Mouse (Mus musculus) limb, embryonic 13.5 days (tissue): Measurements from ENCODE around the gene Inpp5d. TPM values are rescaled to one million over a fixed set of nuclear protein-coding genes. Genes with fewer than 3 reads are reported as not detected.

Experiments
- ATAC-seq: fragments of 200-750 bp; cut with Nextera tagmentation; 2 replicates; pipeline ENCODE4 v1.8.0; 2017; ENCODE audit warnings: low read depth, moderate number of reproducible peaks, moderate TSS enrichment; ENCODE audit not compliant: low FRiP score
- H3K27ac ChIP-seq: fragments of 300-500 bp; sonication (generic); 2 replicates; pipeline ENCODE4 v1.5.1; 2015; ENCODE audit warnings: inconsistent platforms, mild to moderate bottlenecking, moderate library complexity
- H3K27me3 ChIP-seq: fragments of 300-500 bp; sonication (generic); 2 replicates; pipeline ENCODE4 v1.6.1; 2015; ENCODE audit warnings: mild to moderate bottlenecking, inconsistent platforms
- H3K36me3 ChIP-seq: fragments of 300-500 bp; sonication (generic); 2 replicates; pipeline ENCODE4 v1.6.1; 2015; ENCODE audit warnings: inconsistent platforms, mild to moderate bottlenecking, moderate library complexity
- H3K4me1 ChIP-seq: fragments of 300-500 bp; sonication (generic); 2 replicates; pipeline ENCODE4 v1.6.1; 2015; ENCODE audit warnings: inconsistent platforms
- H3K4me2 ChIP-seq: fragments of 300-500 bp; sonication (generic); replicated peaks from 2 replicates; pipeline ENCODE4 v1.6.1; 2015; ENCODE audit warnings: inconsistent platforms, mild to moderate bottlenecking, moderate library complexity
- H3K4me3 ChIP-seq: fragments of 300-500 bp; sonication (generic); 2 replicates; pipeline ENCODE4 v1.5.1; 2015; ENCODE audit warnings: moderate library complexity, mild to moderate bottlenecking, inconsistent platforms
- H3K9ac ChIP-seq: fragments of 300-500 bp; sonication (generic); 2 replicates; pipeline ENCODE4 v1.6.1; 2015; ENCODE audit warnings: mild to moderate bottlenecking, inconsistent platforms
- H3K9me3 ChIP-seq: fragments of 300-500 bp; sonication (generic); 2 replicates; pipeline ENCODE4 v1.6.1; 2016; ENCODE audit warnings: inconsistent platforms
- WGBS: fragments of 180-500 bp; shearing (Covaris S2); methylation state at CpG from one replicate; pipeline ENCODE4 v1.1.7; 2015; 5-methylcytosine and 5-hydroxymethylcytosine counted together
- polyA plus RNA-seq: library from polyadenylated mRNA; unstranded; fragments of >200 nt; fragmentation: Nextera tagmentation; extraction: Ambion mirVana; gene quantifications from 2 replicates; pipeline ENCODE4 v1.2.1, GENCODE M21; 2015

Inpp5d gene
- polyA plus RNA-seq, 1 experiment from 2014 or later: 4.7 TPM

DNA sequence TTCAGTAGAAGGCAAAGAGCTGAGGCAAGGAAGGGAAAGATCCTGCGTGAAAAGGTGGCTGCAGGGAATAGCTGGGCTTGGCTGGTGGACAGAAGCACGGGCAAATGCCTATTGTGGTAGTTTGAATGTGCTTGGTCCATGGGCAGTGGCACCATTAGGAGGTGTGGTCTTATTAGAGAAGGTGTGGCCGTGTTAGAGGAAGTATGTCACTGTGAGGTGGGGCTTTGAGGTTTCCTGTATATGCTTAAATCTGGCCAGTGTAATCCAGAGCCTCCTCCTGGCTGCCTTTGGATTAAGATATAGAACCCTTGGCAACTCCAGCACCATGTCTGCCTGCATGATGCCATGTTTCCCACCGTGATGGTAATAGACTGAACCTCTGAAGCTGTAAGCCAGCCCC is 103.2 kb downstream of the Inpp5d start:
- no peak for ATAC-seq
- no peak overlapping the region for H3K9ac ChIP-seq

DNA sequence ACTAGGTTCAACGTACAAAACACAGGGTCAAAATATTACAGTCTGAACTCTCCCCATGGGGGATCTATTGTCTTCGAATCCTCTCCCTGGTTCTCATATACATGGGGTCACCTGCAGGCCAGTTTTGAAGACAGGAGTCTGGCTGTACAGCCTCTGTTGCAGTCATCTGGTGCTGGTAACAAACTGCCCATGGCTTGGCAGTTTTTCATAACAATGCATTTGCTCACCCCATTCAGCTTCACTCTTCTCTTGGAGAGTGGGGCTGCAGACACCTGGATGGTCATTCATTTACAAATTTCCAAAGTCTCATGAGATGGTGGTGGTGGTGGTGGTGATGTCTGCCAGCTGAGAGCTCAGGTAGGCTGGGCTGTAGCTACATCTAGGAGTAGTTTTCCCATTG is 109.0 kb downstream of the Inpp5d start:
- WGBS: 80% methylated on average over 2 of the region's 2 CpGs
- ATAC-seq: no peak
- Histone ChIP-seq H3K4me3 (no peak overlapping the region), H3K36me3 (no peaks in the 10 kb centered on the region), H3K4me1 (no peaks in the 10 kb centered on the region), H3K27me3 (no peaks in the 10 kb centered on the region), H3K9ac (no peak overlapping the region), H3K4me2 (no peak overlapping the region), H3K27ac (no peak overlapping the region), H3K9me3 (no peaks in the 10 kb centered on the region)

More for the DNA sequence above, 103.2 kb downstream of the Inpp5d start:
- 71% methylated on average over 4 of the region's 4 CpGs for WGBS
- Histone ChIP-seq H3K9me3 (no peaks in the 10 kb centered on the region), H3K27ac (no peak overlapping the region), H3K4me1 (no peaks in the 10 kb centered on the region), H3K27me3 (peaks cover 2% of the 10 kb centered on the region; the same call in 1 of the 2 replicates), H3K36me3 (no peaks in the 10 kb centered on the region), H3K4me3 (no peak overlapping the region), H3K4me2 (no peak overlapping the region)

DNA sequence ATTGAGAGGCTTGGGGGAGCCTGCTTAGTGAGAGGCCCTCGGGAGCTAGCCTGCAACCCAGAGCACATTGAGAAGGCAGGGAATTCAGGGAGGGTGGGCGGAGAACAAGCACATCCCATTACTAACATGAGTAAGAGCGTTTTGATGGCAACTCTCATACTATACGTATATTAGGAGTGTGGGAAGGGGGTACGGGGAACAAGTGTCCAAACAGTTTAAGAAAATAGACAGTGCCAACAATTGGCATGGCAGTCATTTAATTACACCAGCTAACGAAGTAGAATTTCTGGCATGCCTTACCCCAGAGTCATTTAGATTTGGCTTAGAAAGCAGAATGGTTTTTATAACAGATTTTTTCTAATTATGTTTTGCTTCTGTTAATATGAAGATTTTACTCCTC is 109.7 kb downstream of the Inpp5d start:
- H3K27me3 ChIP-seq: no peaks in the 10 kb centered on the region
- H3K27ac ChIP-seq: no peak overlapping the region
- H3K36me3 ChIP-seq: no peaks in the 10 kb centered on the region
- no peaks in the 10 kb centered on the region for H3K4me1 ChIP-seq
- no peaks in the 10 kb centered on the region for H3K9me3 ChIP-seq
- no peak overlapping the region for H3K9ac ChIP-seq
- WGBS: 81% methylated on average over 6 of the region's 6 CpGs
- no peak overlapping the region for H3K4me3 ChIP-seq
- ATAC-seq: no peak
- H3K4me2 ChIP-seq: no peak overlapping the region

DNA sequence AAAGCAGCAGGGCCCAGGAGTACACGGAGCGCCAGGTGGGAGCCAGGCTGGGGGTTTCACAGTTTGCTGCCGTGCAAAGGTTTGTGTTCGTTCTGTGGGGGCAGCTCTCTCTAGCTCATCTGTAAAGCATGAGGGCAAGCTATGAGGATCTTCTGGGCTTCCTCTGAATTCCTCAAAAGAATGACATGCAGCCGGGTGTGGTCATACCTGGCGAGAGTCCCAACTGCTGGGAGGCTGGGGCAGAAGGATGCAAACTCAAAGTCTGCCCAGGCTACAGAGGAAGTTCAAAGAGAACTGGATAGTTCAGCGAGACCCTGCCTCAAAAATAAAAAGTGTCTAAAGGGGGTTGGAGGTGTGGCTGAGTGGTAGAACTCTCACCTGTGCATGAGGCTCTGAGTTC is 110.2 kb downstream of the Inpp5d start:
- ATAC-seq: no peak
- WGBS: 83% methylated on average over 7 of the region's 7 CpGs

DNA sequence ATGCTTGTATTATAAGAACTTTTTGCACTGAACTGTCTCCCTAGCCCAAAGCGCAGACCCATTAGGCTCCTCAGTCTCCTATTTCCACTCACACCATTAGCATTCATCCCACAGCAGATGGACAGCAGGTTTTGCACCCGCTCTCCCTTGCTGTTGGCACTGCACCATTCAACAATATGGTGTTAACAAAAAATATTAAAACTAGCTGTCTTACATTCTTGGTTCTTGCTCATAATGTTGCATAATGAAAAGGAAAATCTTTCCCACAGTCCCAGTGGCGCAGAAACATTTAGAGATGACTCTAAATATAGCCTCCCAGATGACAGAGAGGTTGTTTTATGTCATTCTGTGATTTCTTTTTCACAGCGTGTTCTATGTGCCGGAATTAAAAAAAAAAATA is 113.1 kb downstream of the Inpp5d start:
- no peaks in the 10 kb centered on the region for H3K9me3 ChIP-seq
- no peak overlapping the region for H3K4me2 ChIP-seq
- H3K9ac ChIP-seq: no peak overlapping the region
- no peak overlapping the region for H3K4me3 ChIP-seq
- no peak for ATAC-seq
- H3K27ac ChIP-seq: no peak overlapping the region
- H3K36me3 ChIP-seq: no peaks in the 10 kb centered on the region
- H3K27me3 ChIP-seq: no peaks in the 10 kb centered on the region
- WGBS: 89% methylated on average over 5 of the region's 5 CpGs
- H3K4me1 ChIP-seq: no peaks in the 10 kb centered on the region

More for the DNA sequence above, 110.2 kb downstream of the Inpp5d start:
- Histone ChIP-seq H3K9ac (no peak overlapping the region), H3K4me3 (no peak overlapping the region), H3K9me3 (no peaks in the 10 kb centered on the region), H3K27ac (no peak overlapping the region), H3K4me1 (no peaks in the 10 kb centered on the region), H3K36me3 (no peaks in the 10 kb centered on the region), H3K27me3 (no peaks in the 10 kb centered on the region), H3K4me2 (no peak overlapping the region)

DNA sequence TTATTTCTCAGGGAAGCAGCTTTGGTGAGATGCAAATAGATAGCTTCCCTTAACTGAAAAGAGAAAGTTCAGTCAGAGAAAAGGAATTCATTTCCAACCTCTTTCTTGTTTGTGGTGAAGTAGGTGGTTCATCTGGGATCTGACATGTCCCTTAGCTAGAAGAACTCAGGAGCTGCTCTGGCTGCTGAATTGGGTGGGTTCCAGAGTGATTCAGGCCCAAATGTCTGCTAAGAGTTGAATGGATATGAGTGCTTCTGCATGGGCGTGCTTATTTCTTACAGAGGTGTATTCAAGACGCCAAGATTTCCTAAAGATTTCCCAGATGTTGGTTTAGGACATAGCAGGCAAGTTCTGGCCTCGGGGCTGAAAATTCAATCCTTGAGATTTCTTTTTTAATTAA is 114.0 kb downstream of the Inpp5d start:
- H3K27ac ChIP-seq: no peak overlapping the region
- H3K4me1 ChIP-seq: no peaks in the 10 kb centered on the region
- no peaks in the 10 kb centered on the region for H3K27me3 ChIP-seq
- no peaks in the 10 kb centered on the region for H3K36me3 ChIP-seq
- no peak overlapping the region for H3K4me3 ChIP-seq
- H3K9ac ChIP-seq: no peak overlapping the region
- WGBS: 82% methylated on average over 3 of the region's 3 CpGs
- no peak for ATAC-seq
- no peak overlapping the region for H3K4me2 ChIP-seq
- H3K9me3 ChIP-seq: no peaks in the 10 kb centered on the region

DNA sequence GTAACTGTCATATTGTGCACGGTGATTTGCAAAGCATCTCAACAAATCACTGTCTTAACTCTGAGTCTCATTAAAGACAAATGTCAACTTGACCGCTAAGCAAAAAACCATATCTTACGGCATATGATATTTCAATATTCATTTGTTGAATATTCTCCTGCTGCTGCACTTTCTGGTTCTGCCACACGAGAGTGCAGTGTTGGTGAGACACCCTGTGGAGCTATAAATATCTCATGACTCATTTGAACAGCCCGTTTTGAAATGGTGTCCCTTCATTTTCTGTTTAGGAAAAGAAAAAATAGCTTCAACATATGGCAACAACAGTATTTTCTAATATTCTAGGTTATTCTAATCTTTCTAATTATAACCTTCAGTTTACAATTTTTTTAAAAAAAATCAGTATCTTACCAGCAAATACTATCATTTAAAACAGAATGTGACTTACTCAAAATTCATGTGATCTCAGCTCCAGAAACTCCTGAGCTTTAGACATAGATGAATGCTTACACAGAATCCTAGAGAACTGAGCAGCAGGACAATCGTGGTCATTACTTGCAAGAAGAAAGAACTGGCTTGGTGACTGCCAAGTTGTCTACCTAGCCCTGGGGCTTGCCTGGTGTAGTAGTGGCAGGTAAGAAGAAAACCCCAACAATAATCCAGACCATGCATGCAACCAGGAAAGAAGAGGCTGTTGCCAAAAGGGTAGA is 120.6 kb downstream of the Inpp5d start:
- H3K9ac ChIP-seq: no peak overlapping the region
- WGBS: 72% methylated on average over 6 of the region's 6 CpGs

DNA sequence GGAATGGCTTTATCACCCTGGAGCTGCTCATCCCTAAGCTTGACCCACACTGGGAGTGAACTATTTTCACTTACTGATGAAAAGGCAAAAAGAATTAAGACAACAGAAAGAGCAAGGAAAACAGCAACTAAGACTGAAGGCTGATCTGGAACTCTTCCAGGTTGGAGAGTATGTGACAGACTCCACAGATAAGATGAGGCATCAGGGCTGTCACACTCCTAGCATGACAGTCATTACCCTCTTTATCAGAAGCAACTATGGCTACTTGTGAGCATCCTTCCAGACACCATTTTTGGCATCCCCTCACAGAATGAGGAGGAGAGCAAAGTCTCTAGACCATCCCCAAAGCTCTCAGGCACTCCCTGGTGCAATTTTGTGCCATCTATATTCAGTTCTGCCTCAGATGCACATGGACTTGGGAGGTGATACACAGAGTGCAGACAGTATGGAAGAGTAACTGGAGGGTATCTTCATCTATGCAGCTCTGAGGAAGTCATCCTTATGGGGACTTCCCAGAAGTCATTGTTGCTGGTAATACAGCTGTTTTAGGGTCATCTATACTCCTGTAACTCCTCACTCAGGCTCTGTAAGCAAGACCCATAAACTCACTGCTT is 129.4 kb downstream of the Inpp5d start:
- Histone ChIP-seq H3K4me3 (no peak overlapping the region), H3K27me3 (peaks cover 7% of the 10 kb centered on the region; the same call in 1 of the 2 replicates), H3K27ac (no peak overlapping the region), H3K9me3 (no peaks in the 10 kb centered on the region), H3K4me1 (no peaks in the 10 kb centered on the region), H3K36me3 (no peaks in the 10 kb centered on the region), H3K9ac (no peak overlapping the region), H3K4me2 (no peak overlapping the region)
- ATAC-seq: no peak

More for the DNA sequence above, 120.6 kb downstream of the Inpp5d start:
- no peak for ATAC-seq
- Histone ChIP-seq H3K9me3 (no peaks in the 10 kb centered on the region), H3K27ac (no peak overlapping the region), H3K36me3 (no peaks in the 10 kb centered on the region), H3K4me1 (no peaks in the 10 kb centered on the region), H3K4me3 (no peak overlapping the region), H3K27me3 (no peaks in the 10 kb centered on the region), H3K4me2 (no peak overlapping the region)

DNA sequence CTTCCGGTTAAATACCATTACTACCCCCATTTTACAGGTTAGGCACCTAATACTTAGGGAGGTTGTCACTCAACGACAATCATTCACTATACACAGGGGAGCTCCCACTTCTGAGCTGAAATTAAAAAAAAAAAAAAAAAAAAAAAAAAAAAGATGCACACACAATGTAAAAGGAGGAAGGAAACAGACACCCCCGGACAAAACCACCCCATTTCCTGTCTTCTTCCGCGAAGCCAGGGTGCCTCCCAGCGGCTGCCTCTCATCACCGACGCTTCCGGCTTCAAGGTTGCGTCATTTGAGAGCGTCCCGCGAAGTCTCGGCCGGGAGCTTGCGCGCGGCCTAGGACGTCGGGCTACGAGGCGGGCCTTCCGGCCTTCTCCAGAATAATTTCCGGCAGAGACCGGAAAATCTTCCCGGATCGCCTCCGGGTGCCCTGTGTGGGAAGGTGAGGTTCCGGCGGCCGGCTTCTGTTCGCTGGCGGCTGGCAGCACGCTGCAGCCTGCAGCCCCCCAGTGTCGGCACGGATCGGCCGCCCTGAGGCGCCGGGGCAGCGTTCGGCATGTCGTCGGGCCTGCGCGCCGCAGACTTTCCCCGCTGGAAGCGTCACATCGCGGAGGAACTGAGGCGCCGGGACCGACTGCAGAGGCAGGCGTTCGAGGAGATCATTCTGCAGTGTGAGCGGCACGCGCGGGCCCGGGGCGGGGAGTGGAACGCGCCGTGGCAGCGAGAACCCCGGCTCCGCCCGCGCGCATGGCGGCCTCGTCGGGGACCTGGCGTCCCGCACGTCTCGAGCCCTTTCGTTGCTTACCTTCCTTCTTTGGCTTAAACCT is 135.7 kb downstream of the Inpp5d start, which contains the start of gene Atg16l1:
TSS of gene Atg16l1 (plus strand) at position 230 of the 830 bp plus-strand sequence.
- no peaks in the 10 kb centered on the region for H3K27me3 ChIP-seq
- WGBS: under 1% methylated on average over 79 of the region's 79 CpGs
- peaks cover 9% of the 10 kb centered on the region for H3K4me1 ChIP-seq
- peak within 1 kb of the TSS; percentile 94 for H3K4me3 ChIP-seq
- peak; percentile 99 for ATAC-seq
- H3K4me2 ChIP-seq: peak within 1 kb of the TSS; percentile 77
- no peaks in the 10 kb centered on the region for H3K9me3 ChIP-seq
- H3K9ac ChIP-seq: peak within 1 kb of the TSS; percentile 98
- peak within 1 kb of the TSS; percentile 90 for H3K27ac ChIP-seq
- peaks cover 16% of the 10 kb centered on the region for H3K36me3 ChIP-seq

DNA sequence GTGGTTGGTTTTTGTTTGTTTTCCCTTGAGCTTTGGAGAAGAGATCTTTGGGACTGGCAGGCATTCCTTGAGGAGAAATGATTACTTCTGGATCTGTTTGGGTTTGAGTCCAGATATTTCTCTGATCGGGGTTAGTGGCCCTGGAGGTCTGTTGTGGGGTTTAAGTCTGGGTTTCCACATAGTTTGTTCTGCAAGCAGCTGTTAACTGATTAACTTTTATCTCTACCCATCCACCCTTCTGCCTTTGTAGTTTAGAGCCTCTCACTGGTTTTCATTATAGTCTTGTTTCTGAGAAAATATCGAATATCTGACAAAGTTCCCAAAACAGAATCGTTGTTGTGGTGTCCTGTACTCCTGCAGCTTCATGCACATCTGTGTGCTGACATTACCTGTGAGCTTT is 143.7 kb downstream of the Inpp5d start:
- Histone ChIP-seq H3K27me3 (no peaks in the 10 kb centered on the region), H3K27ac (no peak overlapping the region), H3K36me3 (peaks cover 94% of the 10 kb centered on the region), H3K9me3 (no peaks in the 10 kb centered on the region), H3K9ac (no peak overlapping the region), H3K4me2 (no peak overlapping the region), H3K4me3 (no peak overlapping the region), H3K4me1 (no peaks in the 10 kb centered on the region)
- ATAC-seq: no peak
- WGBS: 94% methylated on average over 3 of the region's 3 CpGs

DNA sequence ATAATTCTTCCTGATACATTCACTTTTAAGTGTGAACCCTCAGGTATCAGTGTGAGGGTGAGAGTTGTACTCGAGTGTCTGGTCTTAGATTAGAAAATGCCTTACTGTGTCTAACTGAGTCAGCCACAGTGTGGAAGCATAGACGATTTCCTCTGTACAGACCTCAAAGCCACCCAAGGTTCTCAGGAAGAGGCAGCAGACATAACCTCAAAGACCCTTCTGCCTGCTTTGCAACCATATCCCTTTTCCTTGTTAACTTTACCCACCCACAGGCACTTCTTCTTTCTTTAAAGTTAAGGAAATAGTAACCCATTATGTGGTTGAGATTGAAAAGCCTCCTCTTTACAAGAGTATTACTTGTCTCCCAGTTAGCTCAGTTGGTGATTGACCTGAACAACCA is 145.6 kb downstream of the Inpp5d start:
- Histone ChIP-seq H3K9me3 (no peaks in the 10 kb centered on the region), H3K36me3 (peaks cover 94% of the 10 kb centered on the region), H3K27me3 (no peaks in the 10 kb centered on the region), H3K4me3 (no peak overlapping the region), H3K27ac (no peak overlapping the region), H3K4me2 (no peak overlapping the region), H3K4me1 (no peaks in the 10 kb centered on the region), H3K9ac (no peak overlapping the region)
- 92% methylated on average over 2 of the region's 2 CpGs for WGBS
- no peak for ATAC-seq

DNA sequence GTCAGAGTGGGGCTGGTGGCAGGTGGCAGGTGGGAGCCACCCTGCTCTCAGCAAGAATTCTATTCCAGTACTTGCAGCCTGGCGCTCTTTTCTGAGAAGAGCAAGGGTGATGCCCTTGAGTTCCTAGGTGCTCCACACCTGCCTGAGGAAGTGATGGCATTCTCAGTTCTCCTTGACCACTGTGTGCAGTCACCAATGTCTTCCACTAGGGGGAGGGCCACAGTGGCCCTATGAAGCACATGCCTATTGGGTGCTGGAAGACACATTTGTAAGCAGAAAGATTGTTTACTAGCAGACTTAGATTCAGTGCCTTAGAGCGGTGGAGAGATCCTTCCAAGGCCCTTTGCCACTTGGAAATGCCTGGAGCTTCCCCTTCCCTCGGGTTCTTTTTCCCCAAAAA is 146.1 kb downstream of the Inpp5d start:
- no peaks in the 10 kb centered on the region for H3K27me3 ChIP-seq
- H3K9me3 ChIP-seq: no peaks in the 10 kb centered on the region
- 93% methylated on average over 3 of the region's 3 CpGs for WGBS
- H3K36me3 ChIP-seq: peaks cover 94% of the 10 kb centered on the region
- H3K4me2 ChIP-seq: no peak overlapping the region
- no peak overlapping the region for H3K9ac ChIP-seq
- H3K4me3 ChIP-seq: no peak overlapping the region
- no peak for ATAC-seq
- no peak overlapping the region for H3K27ac ChIP-seq
- no peaks in the 10 kb centered on the region for H3K4me1 ChIP-seq
